Mouse (Mus musculus) telencephalon, adult 2 months (tissue): Measurements from ENCODE around the gene Ist1.

ENCODE experiments used
- DNase-seq: peaks from one replicate; pipeline ENCODE4 v3.0.0-alpha.2; 2011; ENCODE audit warnings: low read depth, low spot score

Ist1 gene

DNA sequence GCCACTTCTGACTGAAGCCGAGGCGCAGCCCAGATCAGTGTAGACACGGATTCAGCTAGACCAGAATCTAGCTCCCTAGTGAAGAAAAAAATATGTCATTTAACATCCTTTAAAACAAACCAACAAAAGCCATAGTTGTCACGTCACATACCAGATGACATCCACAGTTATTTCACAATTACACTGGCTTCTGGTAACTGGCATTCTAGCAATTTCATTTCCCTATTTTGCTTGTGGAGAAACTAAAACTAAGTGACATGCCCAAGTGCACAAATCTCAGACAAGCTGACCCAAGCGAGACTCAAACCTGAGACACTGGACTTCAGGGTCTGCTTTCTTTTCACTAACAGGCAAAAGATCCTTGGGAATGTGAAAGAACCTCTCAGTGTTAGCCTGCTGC, 10.9 kb downstream of the Ist1 start:
- DNase-seq: no peak

DNA sequence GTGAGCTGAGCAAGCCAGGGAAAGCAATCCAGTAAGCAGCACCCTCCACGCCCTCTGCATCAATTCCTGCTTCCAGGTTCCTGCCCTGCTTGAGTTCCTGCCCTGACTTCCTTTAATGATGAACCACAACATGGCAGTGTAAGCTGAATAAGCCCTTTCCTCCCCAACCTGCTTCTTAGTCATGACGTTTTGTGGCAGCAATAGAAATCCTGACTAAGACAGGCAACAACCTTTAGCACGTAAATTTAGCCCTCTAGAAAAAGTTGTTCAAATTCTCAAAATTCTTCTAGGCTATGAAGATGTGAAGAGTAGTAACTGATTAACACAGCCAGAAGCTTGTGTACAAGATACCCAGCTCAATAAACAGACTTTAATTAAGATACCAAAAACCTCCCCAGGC, 11.5 kb downstream of the Ist1 start:
- DNase-seq: no peak

DNA sequence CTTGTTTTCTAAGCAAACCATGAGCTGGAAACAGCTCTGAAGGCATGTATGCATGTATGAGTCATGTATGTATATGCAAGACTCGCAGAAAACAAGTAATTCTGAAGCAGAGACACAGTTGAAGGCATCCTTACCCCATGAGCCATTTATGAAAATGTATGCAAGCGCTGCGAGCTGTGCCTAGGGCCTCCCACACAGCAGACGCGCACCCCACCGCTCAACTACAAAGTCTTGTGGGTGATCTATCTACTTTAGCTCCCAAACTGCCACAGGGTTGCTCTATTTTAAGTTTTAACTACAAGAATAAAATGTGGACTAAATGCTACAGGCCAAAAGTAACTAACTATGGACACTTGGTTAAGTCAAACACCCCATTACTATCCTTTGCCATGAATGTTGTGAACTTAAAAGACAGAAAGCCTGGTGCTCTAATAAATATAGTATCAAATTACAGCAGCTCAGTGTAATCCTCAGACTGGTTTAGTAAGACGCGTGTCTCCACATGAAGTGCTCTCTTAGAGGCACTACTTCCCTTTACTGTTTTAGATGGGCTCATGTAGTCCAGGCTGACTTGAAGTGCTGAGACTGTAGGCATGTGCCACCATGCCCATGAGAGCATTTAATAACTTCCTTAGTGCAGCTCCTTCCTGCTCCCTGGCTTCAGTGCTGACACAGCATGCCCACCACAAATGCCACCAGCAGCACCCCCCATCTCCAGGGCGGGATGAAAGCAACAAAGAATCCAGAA, 17.0 kb downstream of the Ist1 start:
- DNase-seq: peak; percentile 70

DNA sequence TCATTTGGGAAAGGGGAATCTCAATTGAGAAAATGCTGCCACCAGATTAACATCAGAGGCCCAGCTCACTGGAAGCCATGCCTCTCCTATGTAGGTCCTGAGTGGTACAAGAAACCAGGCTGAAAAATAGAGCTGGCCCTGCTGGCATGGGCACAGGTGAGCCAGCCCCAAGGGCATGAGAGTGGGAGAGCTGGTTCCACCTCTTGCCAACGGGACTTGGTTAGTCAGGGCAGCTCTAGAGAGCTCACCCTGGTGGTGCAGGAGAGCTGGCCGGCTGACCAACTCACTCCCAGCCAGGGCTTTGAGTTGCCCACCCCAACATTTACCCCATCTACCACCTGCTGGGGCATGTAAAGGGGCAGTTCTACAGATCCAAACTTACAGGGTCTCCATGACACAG, 19.5 kb downstream of the Ist1 start:
- DNase-seq: no peak

DNA sequence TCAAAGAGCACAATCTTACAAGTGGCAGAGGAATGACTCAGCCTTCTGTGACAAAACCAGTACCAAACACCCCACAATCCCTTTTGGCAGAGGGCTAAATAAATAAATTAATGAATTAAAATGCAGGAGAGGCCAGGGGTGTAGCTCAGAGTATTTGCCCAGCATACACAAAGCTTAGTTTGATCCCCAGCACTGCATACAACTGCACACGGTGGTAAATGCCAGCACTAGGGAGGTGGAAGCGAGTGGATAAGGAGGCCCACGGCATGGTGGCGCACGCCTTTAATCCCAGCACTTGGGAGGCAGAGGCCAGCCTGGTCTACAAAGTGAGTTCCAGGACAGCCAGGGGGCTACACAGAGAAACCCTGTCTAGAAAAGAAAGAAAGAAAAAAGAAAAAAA, 20.4 kb downstream of the Ist1 start:
- DNase-seq: no peak

DNA sequence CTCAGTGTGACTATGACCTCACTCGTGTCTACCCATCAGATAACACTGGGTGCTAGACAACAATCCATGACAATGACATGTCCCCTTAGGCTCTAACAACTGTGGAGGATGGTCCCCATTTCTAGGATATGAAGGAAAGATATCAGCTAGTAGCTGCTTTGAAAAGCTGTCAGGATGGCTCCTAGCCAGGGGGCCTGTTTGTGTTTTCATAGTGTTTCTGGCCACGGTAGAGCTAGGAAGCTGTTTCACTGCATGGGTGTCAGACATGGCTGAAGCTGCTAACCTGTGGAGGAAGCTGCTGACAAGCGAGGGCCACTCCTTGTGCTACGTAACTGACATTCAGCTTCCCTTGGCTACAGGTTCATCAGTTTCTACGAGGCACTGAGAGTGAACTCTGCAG, 26.4 kb downstream of the Ist1 start:
- DNase-seq: no peak

DNA sequence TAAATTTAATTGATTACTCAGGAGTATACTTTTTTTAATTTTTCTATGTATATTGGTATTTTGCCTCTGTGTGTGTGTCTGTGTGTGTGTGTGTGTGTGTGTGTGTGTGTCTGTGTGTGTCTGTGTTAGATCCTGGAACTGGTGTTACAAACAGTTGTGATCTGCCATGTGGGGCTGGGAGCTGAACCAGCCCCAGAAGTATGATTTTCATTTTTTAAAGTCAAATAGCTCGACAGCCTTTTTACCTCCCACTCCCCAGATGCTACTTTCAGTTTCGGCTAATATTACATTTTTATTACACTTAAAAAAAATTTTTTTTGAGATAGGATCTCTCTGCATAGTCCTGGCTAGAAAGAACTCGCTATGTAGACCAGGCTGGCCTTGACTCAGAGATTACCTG, 30.7 kb downstream of the Ist1 start:
- DNase-seq: peak; percentile 43

DNA sequence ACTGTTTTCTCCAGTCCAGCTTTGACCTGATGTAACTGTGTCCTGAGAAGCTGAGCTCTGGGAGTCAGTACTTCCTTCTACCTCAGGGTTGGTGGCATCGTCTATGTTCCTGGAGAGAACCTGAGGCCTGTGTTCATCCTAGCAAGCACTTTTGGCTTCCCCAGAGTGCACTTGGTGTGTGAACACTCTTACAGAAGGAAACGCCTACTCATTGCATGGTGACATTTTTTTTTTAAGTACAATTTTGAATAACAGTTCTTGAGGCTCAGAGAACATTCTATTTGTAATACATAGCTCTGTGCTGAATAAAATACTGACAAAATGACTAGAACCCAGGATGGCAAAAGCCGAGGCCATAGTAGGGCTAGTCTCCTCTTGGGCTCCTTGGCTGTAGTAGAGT, 36.2 kb downstream of the Ist1 start:
- DNase-seq: peak; percentile 82

DNA sequence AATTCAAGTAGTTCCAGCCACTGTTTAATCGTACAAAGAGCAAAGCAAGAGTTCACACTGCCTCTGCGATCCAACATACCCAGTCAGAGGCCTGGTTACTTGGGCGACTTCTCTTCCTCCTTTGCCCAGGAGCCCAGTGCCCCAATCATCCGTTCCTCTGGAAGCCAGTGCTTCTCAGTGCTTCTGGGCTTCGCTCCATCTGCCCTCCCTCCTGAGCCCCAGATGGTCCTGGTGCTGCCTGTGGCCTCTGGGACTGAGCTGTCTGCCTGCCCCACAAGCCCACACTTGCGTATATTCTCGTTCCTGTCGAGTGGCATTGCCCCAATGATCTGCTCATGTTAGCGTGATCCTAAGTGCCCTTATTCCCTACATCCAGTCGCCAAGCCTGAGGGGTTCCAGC, 42.3 kb downstream of the Ist1 start:
- no peak for DNase-seq

DNA sequence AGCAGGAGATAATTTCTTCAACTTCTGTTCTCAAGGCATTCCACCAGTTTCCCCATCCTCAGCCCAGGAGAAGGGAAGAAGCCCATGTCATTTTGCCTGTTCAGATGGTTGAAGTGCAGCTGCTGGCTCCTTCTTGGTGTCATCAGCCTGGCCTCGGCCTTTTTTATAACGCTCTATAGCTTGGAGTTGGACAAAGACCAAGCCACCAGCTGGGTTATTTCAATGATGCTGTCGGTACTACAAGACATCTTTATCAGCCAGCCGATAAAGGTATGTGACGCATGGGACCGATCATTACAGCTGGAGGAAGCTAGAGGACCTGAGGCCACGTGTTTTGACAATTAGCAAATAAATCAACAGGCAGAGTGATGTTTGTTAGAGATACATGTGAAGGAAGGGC, 44.6 kb downstream of the Ist1 start:
- no peak for DNase-seq

DNA sequence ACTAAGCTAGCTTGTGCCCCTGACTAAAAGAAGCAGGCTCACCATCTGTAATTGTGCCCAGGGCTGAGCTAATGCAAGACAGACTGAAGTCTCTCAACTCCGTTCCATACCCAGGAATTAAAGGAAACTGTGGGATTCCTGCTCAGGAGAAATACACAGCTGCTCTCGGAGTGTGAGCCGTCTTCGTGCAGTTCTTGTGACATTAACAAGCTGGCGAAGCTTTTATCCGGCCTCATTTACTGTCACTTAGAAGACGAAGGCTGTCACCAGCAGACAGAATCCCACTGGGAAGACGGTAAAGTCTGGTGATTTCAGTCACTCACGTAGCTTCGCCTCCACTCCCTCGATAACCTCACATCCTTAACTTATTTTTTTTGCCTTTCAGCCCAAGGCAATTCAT, 45.7 kb downstream of the Ist1 start:
- peak; percentile 26 for DNase-seq

DNA sequence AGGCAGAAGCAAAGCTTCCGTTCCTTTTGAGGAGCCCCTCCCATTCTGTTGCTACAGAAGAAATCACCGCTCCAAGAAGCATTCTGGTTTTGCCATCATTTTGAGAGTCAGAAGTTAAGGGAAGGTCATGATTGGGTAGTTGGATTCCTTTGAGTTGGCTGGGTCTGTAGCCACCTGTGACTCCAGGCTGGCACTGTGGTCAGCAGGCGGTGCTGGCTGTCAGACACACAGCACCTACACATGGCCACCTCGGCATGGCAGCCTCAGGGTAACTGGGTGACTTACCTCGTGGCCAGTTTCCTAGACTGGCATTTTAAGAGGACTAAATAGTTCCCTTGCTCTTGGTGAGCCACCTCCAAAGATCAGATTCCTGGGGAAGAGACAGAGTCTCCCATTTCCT, 51.8 kb downstream of the Ist1 start:
- no peak for DNase-seq

DNA sequence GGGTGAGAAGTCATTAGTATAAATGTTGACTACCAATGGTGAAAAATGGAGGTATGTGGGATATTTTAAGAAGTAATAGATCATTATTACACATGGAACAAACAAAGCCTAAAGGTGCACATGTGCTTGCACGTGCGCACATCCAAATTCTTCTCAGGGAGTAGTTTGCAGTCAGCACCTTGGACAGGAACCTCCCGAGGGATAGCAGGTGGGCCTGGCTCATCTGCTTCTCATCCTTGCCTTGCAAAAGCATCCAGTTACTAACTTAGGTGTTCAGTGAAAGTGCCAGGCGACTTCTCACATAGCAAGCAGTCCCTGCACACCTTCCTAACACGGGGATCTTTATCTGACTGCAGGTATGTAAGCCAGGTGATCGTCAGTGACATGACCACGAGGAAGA, 52.6 kb downstream of the Ist1 start:
- no peak for DNase-seq

DNA sequence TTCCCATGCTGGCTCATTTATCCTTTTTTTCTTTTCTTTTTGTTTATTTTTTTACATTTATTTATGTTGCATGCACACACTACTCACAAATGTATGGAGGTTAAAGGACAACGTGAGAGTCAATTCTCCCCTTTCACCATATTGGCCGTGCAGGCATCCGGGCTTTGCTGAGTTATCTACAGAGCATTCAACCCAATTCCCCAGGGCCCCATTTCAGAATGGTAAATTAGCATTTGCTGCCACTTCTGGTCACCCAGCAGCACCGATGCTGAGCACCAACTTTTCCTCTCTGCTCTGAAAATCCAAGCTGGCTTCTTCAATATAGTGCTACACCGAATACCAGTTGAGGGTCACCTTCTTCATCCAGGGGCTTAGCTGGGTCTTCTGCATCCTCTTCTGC, 54.2 kb downstream of the Ist1 start:
- no peak for DNase-seq

DNA sequence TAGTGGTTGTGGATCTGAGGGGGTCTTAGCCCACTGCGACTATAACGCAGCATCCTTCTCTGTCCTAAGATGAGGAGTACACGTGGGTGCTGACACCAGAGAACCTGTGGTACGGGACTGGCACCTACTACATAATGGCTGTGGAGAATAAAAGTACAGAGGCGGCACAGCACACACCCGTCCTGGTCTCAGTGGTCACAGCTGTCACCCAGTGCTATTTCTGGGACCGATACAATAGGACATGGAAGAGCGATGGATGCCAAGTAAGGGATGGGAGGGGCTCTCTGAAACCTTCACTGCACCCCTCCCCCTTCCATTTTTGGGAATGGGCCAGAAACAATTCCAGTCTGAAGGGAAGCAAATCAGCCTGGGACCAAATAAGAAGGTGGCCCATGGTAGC, 57.9 kb downstream of the Ist1 start:
- no peak for DNase-seq

DNA sequence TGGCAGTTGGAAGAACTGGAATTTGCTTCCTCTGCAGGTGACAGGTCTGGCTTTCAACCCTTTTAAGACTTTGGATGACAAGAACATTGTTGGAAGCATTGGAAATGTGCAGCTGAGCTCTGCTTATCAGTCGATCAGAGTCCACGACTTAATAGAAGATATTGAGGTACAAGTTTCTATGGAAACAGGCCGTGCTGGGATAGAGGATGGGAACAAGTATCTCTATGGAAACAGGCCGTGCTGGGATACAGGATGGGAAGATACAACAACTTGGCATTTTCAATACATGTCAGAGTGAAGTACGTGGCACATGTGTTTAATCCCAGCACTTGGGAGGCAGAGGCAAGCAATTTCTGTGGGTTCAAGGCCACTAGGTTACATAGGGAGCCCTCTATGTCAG, 60.6 kb downstream of the Ist1 start:
- peak; percentile 29 for DNase-seq

DNA sequence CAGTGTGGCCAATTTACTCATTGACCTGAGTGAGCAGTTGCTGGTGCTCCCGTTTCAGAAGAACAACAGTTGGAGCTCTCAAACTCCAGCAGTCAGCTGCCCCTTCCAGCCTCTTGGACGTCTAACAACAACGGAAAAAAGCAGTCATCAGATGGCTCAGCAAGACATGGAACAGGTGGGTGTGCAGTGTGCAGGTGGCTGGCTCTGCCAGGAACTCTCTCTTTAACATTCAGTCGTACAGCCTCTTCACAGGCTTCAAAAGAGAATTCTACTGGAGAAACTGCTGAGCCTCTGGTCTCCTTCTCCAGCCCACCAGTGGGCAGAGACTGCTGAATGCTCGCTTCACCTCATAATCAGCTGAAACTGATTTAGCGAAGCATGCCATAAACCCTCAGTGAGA, 64.4 kb downstream of the Ist1 start:
- peak; percentile 39 for DNase-seq
